Mouse (Mus musculus): ENCODE data around the gene Vgll4.

- TF ChIP-seq CTCF (IDR thresholded peaks at IDR 0.05; ENCODE audit: borderline replicate concordance, insufficient read depth, low read length) (no peak), POLR2A (IDR thresholded peaks at IDR 0.05; ENCODE audit: low read depth, low read length) (no peak)
Measured at GRCm38 (mm10) chr6:114891771-114892170, 78.0 kb downstream of the Vgll4 start.
